Mouse (Mus musculus) spleen, adult 2 months (tissue): ENCODE data around the gene Crkl.

ENCODE experiments used
- CTCF ChIP-seq: fragments of 200-500 bp; IDR thresholded peaks from 2 replicates; pipeline ENCODE4 v1.5.1; 2011; ENCODE audit warnings: mild to moderate bottlenecking, inconsistent platforms; ENCODE audit not compliant: insufficient read depth, insufficient read length, insufficient replicate concordance; ENCODE audit errors: extremely low read depth
- POLR2A ChIP-seq: fragments of 200-500 bp; IDR thresholded peaks from 2 replicates; pipeline ENCODE4 v1.6.1; 2011; ENCODE audit warnings: low read depth, low read length, inconsistent platforms

DNA sequence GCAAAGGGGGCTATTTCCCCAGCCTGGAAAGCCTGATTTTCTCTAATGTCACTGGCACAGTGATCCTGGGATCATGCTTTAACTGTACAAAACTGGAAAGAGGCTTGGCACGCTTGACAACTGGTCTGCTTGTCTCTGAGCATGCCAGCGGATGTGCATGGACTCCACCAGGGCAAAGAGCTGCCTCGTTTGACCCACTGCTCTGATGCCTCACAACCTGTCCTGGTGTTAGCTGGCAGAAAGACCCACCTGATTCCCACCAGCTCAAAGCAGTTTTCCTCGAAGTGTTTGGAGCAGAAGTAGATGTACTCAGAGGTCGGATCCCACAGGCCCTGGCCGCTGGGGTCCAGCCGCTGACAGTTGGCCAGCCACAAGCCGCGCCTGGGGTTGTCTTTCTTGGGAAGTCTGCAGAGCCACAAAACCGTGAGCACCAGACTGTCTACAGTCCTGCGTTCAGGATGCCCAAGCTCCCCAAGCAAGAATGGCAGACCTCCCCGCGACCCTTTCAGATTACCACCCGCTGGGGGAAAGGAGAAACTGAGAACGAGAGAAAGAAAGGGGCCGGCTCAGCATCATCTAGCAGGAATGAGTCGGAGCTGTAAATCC is 78.3 kb downstream of the Crkl start:
- TF ChIP-seq CTCF (no peak), POLR2A (no peak)
